Mouse (Mus musculus): ENCODE measurements around the gene Psg19.

GRCm38 (mm10) chr7:18840386-18841173 is 42.3 kb upstream of the Psg19 start:
- TF ChIP-seq POLR2A (IDR thresholded peaks at IDR 0.05; ENCODE audit: control insufficient read depth, low read depth, low read length) (no peak), CTCF (IDR thresholded peaks at IDR 0.05; ENCODE audit: control insufficient read depth, insufficient read depth, insufficient replicate concordance, low read depth, low read length) (no peak)

Measured in testis, adult 2 months (tissue).